ENCODE assay signal across 11 mouse cellular contexts in the genomic region with DNA sequence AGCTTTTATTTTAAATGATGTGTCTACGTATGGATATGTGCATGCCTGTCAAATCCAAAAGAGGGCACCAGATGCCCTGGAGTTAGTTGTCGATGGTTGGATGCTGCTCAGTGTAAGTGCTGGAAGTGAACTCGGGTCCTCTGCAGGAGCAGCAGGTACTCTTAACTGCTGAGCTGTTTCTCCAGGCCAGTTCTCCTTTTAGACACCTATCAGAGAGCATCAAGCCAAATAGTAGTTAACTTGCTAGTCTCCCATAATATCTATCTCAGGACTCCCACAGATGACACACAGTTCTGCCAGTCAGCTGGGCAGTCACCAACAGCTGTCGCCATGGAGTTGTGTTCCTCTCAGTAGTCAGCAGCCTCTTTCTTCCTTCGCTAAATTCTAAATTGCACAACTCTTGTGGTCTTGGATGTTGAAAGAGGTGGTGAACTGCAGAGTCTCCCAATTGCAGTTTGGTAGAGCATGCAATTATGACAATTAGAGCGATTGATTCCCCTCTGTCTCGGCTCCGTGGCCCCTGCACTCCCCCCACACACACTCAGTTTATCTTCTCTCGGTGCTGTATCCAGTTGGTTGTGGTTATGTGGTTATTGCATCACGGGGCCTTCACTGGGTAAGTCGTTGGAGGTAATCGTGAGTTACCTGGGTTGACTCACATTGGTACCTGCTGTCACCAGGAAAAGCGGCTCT. TPM values are rescaled to one million over a fixed set of nuclear protein-coding genes. Genes with fewer than 3 reads are reported as not detected.
DNase-seq lines count a peak whose midpoint lies in the region; ATAC-seq and TF ChIP-seq lines count a peak whose summit lies in the region.
"Had no signal": no experiment of that assay in that cellular context is flagged by ENCODE, and none has a peak within 500 bp of the region (broad histone marks: within the 10 kb centered on the region; RNA-seq: fewer than 3 reads in every experiment).

No protein-coding gene starts in this region.

- H3K9me3 ChIP-seq in lung, embryonic 15.5 days, result no peaks in the 10 kb centered on the region
- no peaks in the 10 kb centered on the region for H3K9me3 ChIP-seq in limb, embryonic 15.5 days
- no peaks in the 10 kb centered on the region for H3K9me3 ChIP-seq in neural tube, embryonic 14.5 days (ENCODE audit: control insufficient read depth, low read length)

- H3K36me3 ChIP-seq in lung, embryonic 15.5 days, result no peaks in the 10 kb centered on the region
- peaks cover 17% of the 10 kb centered on the region; the same call in 1 of the 2 replicates for H3K36me3 ChIP-seq in limb, embryonic 15.5 days
- H3K36me3 ChIP-seq in neural tube, embryonic 14.5 days (ENCODE audit: control insufficient read depth, insufficient read depth, low read length), result no peaks in the 10 kb centered on the region

- POLR2A ChIA-PET in Patski (lab: Charles Lee), result interaction anchor here (1.9 kb wide), 1 partner anchor 25 kb away, joined by 5 read pairs; no protein-coding TSS in a partner anchor

- 78% methylated on average over 13 of the region's 13 CpGs for whole genome bisulfite sequencing in lung, embryonic 15.5 days
- WGBS in limb, embryonic 15.5 days, result 85% methylated on average over 13 of the region's 13 CpGs
- 90% methylated on average over 13 of the region's 13 CpGs for WGBS in neural tube, embryonic 14.5 days

- CTCF ChIA-PET in Patski (lab: Charles Lee), result interaction anchor here (1.2 to 1.8 kb wide), 3 partner anchors 26 to 79 kb away, joined by 3 to 7 read pairs (median 6); a partner anchor contains a TSS

- in situ Hi-C loops in Patski (cut with MboI; ENCODE audit: low pct_unique_long_range_greater_than_20kb), result no loop called here

- peak overlapping the region; percentile 76; the same call in 1 of the 2 replicates for H3K4me2 ChIP-seq in lung, embryonic 15.5 days
- 0 out of 2 replicates have a peak overlapping the region, but pooled peaks have one; percentile 73 for H3K4me2 ChIP-seq in limb, embryonic 15.5 days
- H3K4me2 ChIP-seq in neural tube, embryonic 14.5 days (ENCODE audit: low read depth, low read length), result peak overlapping the region; percentile 95; the same call in 1 of the 2 replicates

- peaks cover 24% of the 10 kb centered on the region for H3K4me1 ChIP-seq in lung, embryonic 15.5 days
- peaks cover 16% of the 10 kb centered on the region for H3K4me1 ChIP-seq in limb, embryonic 15.5 days
- H3K4me1 ChIP-seq in neural tube, embryonic 14.5 days (ENCODE audit: control insufficient read depth, insufficient read depth, low read length), result peaks cover 10% of the 10 kb centered on the region

- no peak for ATAC-seq in lung, embryonic 15.5 days (ENCODE audit: borderline replicate concordance, extremely low read depth, low FRiP score, low TSS enrichment)
- peak; percentile 31 for ATAC-seq in Patski
- ATAC-seq in limb, embryonic 15.5 days (ENCODE audit: insufficient number of reproducible peaks, low FRiP score, low TSS enrichment, low read depth), result no peak
- ATAC-seq in neural tube, embryonic 14.5 days (ENCODE audit: low read depth), result no peak
- ATAC-seq in megakaryocyte-erythroid progenitor cell, adult 5-6 weeks (replicated peaks; ENCODE audit: low FRiP score, low TSS enrichment, poor library complexity, severe bottlenecking), result no peak
- ATAC-seq: intestine, embryonic 16.5 days had no signal

- H3K27ac ChIP-seq in lung, embryonic 15.5 days, result no peak overlapping the region
- H3K27ac ChIP-seq in limb, embryonic 15.5 days, result no peak overlapping the region
- no peak overlapping the region for H3K27ac ChIP-seq in neural tube, embryonic 14.5 days (ENCODE audit: low read depth, low read length)

- DNase-seq in lung, postnatal 10 days, result no peak
- no peak for DNase-seq in Patski (ENCODE audit: low read depth, low spot score)
- DNase-seq in spleen, postnatal 10 days (ENCODE audit: low spot score in 2 of 2), result no peak
- DNase-seq: cerebellum, adult 11 months; gastrocnemius, postnatal 14 days; thymus, postnatal 25 days had no signal

- TF ChIP-seq CTCF in Patski (IDR thresholded peaks at IDR 0.05), result no peak

- no peak overlapping the region; the same call in 1 of the 2 replicates for H3K4me3 ChIP-seq in lung, embryonic 15.5 days
- H3K4me3 ChIP-seq in limb, embryonic 15.5 days, result no peak overlapping the region
- no peak overlapping the region for H3K4me3 ChIP-seq in neural tube, embryonic 14.5 days (ENCODE audit: low read depth, low read length)

- H3K27me3 ChIP-seq in lung, embryonic 15.5 days, result no peaks in the 10 kb centered on the region
- no peaks in the 10 kb centered on the region for H3K27me3 ChIP-seq in Patski
- H3K27me3 ChIP-seq in limb, embryonic 15.5 days, result no peaks in the 10 kb centered on the region
- no peaks in the 10 kb centered on the region for H3K27me3 ChIP-seq in neural tube, embryonic 14.5 days (ENCODE audit: control insufficient read depth, insufficient read depth, low read length)

- no peak overlapping the region for H3K9ac ChIP-seq in lung, embryonic 15.5 days
- no peak overlapping the region for H3K9ac ChIP-seq in limb, embryonic 15.5 days
- no peak overlapping the region for H3K9ac ChIP-seq in neural tube, embryonic 14.5 days (replicated peaks; ENCODE audit: low read depth, low read length)

RNA-seq across cellular contexts. Expression of a gene that starts 1.0 kb away (rescaled TPM):
- polyA plus RNA-seq in lung, embryonic 15.5 days (2015; fragmentation: Nextera tagmentation; extraction: Ambion mirVana), result 22.0 and 23.8 TPM in 2 replicates
- 28.0 TPM for polyA plus RNA-seq in Patski (2021)
- 23.6 and 27.3 TPM in 2 replicates for polyA plus RNA-seq in limb, embryonic 15.5 days (2015; fragmentation: Nextera tagmentation; extraction: Ambion mirVana)
- polyA plus RNA-seq in neural tube, embryonic 14.5 days (2014; fragmentation: Nextera tagmentation; extraction: Ambion mirVana), result 19.1 and 19.9 TPM in 2 replicates
- total RNA-seq in megakaryocyte-erythroid progenitor cell, adult 5-6 weeks (2014; fragmentation: Nextera tagmentation), result 15.0 and 24.9 TPM in 2 replicates
- total RNA-seq in megakaryocyte-erythroid progenitor cell, adult 5-6 weeks (2017), result 19.4 and 51.5 TPM in 2 replicates

RNA-seq across cellular contexts. Expression of a gene that starts 1.4 kb away (rescaled TPM):
- 10.5 and 12.3 TPM in 2 replicates for polyA plus RNA-seq in lung, embryonic 15.5 days (2015; fragmentation: Nextera tagmentation; extraction: Ambion mirVana)
- 10.2 TPM for polyA plus RNA-seq in Patski (2021)
- 15.8 and 15.9 TPM in 2 replicates for polyA plus RNA-seq in limb, embryonic 15.5 days (2015; fragmentation: Nextera tagmentation; extraction: Ambion mirVana)
- 8.9 and 10.8 TPM in 2 replicates for polyA plus RNA-seq in neural tube, embryonic 14.5 days (2014; fragmentation: Nextera tagmentation; extraction: Ambion mirVana)
- total RNA-seq in megakaryocyte-erythroid progenitor cell, adult 5-6 weeks (2014; fragmentation: Nextera tagmentation), result 5.0 and 10.1 TPM in 2 replicates
- 1.8 and 7.9 TPM in 2 replicates for total RNA-seq in megakaryocyte-erythroid progenitor cell, adult 5-6 weeks (2017)

RNA-seq across cellular contexts. Expression of a gene that starts 25.5 kb away (rescaled TPM):
- 55.0 and 58.2 TPM in 2 replicates for polyA plus RNA-seq in lung, embryonic 15.5 days (2015; fragmentation: Nextera tagmentation; extraction: Ambion mirVana)
- polyA plus RNA-seq in Patski (2021), result 98.7 TPM
- 41.8 and 43.9 TPM in 2 replicates for polyA plus RNA-seq in limb, embryonic 15.5 days (2015; fragmentation: Nextera tagmentation; extraction: Ambion mirVana)
- polyA plus RNA-seq in neural tube, embryonic 14.5 days (2014; fragmentation: Nextera tagmentation; extraction: Ambion mirVana), result 42.3 and 59.1 TPM in 2 replicates
- total RNA-seq in megakaryocyte-erythroid progenitor cell, adult 5-6 weeks (2014; fragmentation: Nextera tagmentation), result 20.4 and 22.2 TPM in 2 replicates
- total RNA-seq in megakaryocyte-erythroid progenitor cell, adult 5-6 weeks (2017), result 25.9 and 28.3 TPM in 2 replicates

RNA-seq across cellular contexts. Expression of a gene that starts 54.9 kb away (rescaled TPM):
- polyA plus RNA-seq in lung, embryonic 15.5 days (2015; fragmentation: Nextera tagmentation; extraction: Ambion mirVana), result 1.3 and 1.8 TPM in 2 replicates
- not detected for polyA plus RNA-seq in Patski (2021)
- 0.46 and 0.65 TPM in 2 replicates for polyA plus RNA-seq in limb, embryonic 15.5 days (2015; fragmentation: Nextera tagmentation; extraction: Ambion mirVana)
- polyA plus RNA-seq in neural tube, embryonic 14.5 days (2014; fragmentation: Nextera tagmentation; extraction: Ambion mirVana), result 0.11 TPM in 1 of 2 replicates, not detected in the other
- 2.1 TPM in 1 of 2 replicates, not detected in the other for total RNA-seq in megakaryocyte-erythroid progenitor cell, adult 5-6 weeks (2014; fragmentation: Nextera tagmentation)
- 1.0 and 3.4 TPM in 2 replicates for total RNA-seq in megakaryocyte-erythroid progenitor cell, adult 5-6 weeks (2017)
- total RNA-seq: gastrocnemius, postnatal 14 days had no signal
